Mouse (Mus musculus): ENCODE measurements around the gene Cuzd1. TPM values are rescaled to one million over a fixed set of nuclear protein-coding genes. Genes with fewer than 3 reads are reported as not detected.

The Cuzd1 gene
- polyA plus RNA-seq, 2 experiments: not detected

DNA sequence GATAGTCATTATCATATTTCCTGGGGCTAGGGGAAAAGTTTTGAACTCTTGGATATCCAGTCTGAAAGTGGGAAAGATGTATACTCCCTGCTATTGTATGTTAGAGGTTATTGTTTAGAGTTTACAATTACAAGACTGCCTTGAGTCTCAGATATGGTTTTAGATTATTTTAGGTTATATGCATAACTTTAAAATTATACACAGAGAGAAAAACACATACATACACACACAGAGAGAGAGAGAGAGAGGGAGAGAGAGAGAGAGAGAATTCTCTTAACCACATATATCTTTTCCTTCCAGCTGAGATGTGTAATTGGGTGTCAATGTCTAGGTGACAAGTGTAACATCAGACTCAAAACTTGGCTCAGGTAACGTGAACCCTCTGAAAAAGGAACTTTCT is 11.5 kb upstream of the Cuzd1 start, which contains the start of gene Fam24a:
Gene Fam24a, plus strand, starts transcription at position 301 of the 400 bp plus-strand sequence.
- Histone ChIP-seq H3K4me2 (ENCODE audit: low read depth) (no peak within 1 kb of the TSS), H3K27ac (no peak within 1 kb of the TSS), H3K36me3 (replicated peaks; ENCODE audit: control insufficient read depth, insufficient read depth, low read depth) (no peaks in the 10 kb centered on the region), H3K9me3 (ENCODE audit: control insufficient read depth, low read length) (no peaks in the 10 kb centered on the region), H3K9ac (replicated peaks) (no peak within 1 kb of the TSS), H3K4me3 (ENCODE audit: insufficient read depth in 1 of 2, low read depth in 2 of 2, low read length in 2 of 2) (no peak within 1 kb of the TSS), H3K4me1 (replicated peaks; ENCODE audit: control insufficient read depth in 2 of 2, insufficient read depth in 2 of 2, low read length in 1 of 2) (no peaks in the 10 kb centered on the region), H3K27me3 (ENCODE audit: control insufficient read depth, insufficient read depth, low read length) (no peaks in the 10 kb centered on the region)
- WGBS (ENCODE audit: insufficient replicate concordance): 46% methylated on average over 1 of the region's 1 CpGs
- DNase-seq (ENCODE audit: low read depth in 3 of 3, low spot score in 3 of 3) (no peak), ATAC-seq (ENCODE audit: insufficient read depth) (no peak)
- no peak for TF ChIP-seq CTCF (IDR thresholded peaks at IDR 0.05; ENCODE audit: low read depth)
- TF ChIP-seq EP300 (IDR thresholded peaks at IDR 0.05; ENCODE audit: low read depth): no peak

DNA sequence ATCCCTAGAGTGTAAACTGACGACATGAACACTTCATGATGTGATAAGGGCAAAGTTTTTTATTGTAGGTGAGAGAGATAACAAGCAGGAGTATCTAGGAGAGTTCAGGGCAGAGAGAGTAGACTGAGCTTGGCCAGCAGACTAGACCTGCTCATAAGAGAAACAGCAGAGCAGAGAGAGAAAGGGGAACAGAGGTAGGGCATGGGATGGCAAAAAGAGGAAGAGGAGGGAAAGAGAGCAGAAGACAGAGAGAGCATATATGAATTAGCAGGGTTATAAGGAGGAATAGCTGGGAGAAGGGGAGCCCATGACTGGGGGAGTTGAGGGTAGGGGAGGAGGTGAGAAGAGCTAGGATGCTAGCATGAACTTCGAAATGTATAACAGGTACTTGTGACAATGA is 9.6 kb upstream of the Cuzd1 start:
- 40% methylated on average over 2 of the region's 2 CpGs for WGBS (ENCODE audit: insufficient replicate concordance)
- H3K9ac ChIP-seq (replicated peaks): no peak overlapping the region
- no peak overlapping the region for H3K4me3 ChIP-seq (ENCODE audit: insufficient read depth in 1 of 2, low read depth in 2 of 2, low read length in 2 of 2)
- H3K27me3 ChIP-seq (ENCODE audit: control insufficient read depth, insufficient read depth, low read length): no peaks in the 10 kb centered on the region
- no peaks in the 10 kb centered on the region for H3K4me1 ChIP-seq (replicated peaks; ENCODE audit: control insufficient read depth in 2 of 2, insufficient read depth in 2 of 2, low read length in 1 of 2)
- no peaks in the 10 kb centered on the region for H3K36me3 ChIP-seq (replicated peaks; ENCODE audit: control insufficient read depth, insufficient read depth, low read depth)
- DNase-seq (ENCODE audit: low read depth in 3 of 3, low spot score in 3 of 3) (no peak), ATAC-seq (ENCODE audit: insufficient read depth) (no peak)
- no peaks in the 10 kb centered on the region for H3K9me3 ChIP-seq (ENCODE audit: control insufficient read depth, low read length)
- H3K27ac ChIP-seq: no peak overlapping the region
- no peak overlapping the region for H3K4me2 ChIP-seq (ENCODE audit: low read depth)
- TF ChIP-seq CTCF (IDR thresholded peaks at IDR 0.05; ENCODE audit: low read depth) (no peak), EP300 (IDR thresholded peaks at IDR 0.05; ENCODE audit: low read depth) (no peak)

DNA sequence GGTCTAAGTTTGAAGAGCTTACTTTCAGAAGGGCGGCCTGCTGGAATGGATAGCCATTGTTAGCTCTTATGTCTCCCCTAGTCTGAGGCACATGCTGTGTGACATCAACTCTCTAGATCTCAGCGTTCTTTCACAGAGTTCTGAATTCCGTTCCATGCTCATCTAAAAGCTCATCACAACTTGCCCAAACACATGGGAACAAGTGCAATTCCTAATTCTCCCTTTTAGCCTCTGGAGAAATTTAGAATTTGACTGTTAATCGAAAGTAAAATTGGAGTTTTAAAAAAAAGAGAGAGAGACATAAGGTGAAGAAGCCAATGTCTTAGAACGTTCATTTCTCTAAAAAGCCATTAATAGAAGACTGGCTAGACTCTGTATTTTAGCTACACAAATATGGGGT is 7.3 kb upstream of the Cuzd1 start, which contains the start of gene Fam24b:
Gene Fam24b, minus strand, starts transcription at position 101 of the 400 bp plus-strand sequence.
- Histone ChIP-seq H3K36me3 (replicated peaks; ENCODE audit: control insufficient read depth, insufficient read depth, low read depth) (no peaks in the 10 kb centered on the region), H3K27me3 (ENCODE audit: control insufficient read depth, insufficient read depth, low read length) (no peaks in the 10 kb centered on the region), H3K27ac (no peak within 1 kb of the TSS), H3K9ac (replicated peaks) (no peak within 1 kb of the TSS), H3K9me3 (ENCODE audit: control insufficient read depth, low read length) (no peaks in the 10 kb centered on the region), H3K4me2 (ENCODE audit: low read depth) (no peak within 1 kb of the TSS), H3K4me3 (ENCODE audit: insufficient read depth in 1 of 2, low read depth in 2 of 2, low read length in 2 of 2) (no peak within 1 kb of the TSS), H3K4me1 (replicated peaks; ENCODE audit: control insufficient read depth in 2 of 2, insufficient read depth in 2 of 2, low read length in 1 of 2) (no peaks in the 10 kb centered on the region)
- no peak for DNase-seq (ENCODE audit: low read depth in 3 of 3, low spot score in 3 of 3)
- TF ChIP-seq EP300 (IDR thresholded peaks at IDR 0.05; ENCODE audit: low read depth): no peak
- 66% methylated on average over 5 of the region's 5 CpGs for WGBS (ENCODE audit: insufficient replicate concordance)
- ATAC-seq (ENCODE audit: insufficient read depth): no peak

DNA sequence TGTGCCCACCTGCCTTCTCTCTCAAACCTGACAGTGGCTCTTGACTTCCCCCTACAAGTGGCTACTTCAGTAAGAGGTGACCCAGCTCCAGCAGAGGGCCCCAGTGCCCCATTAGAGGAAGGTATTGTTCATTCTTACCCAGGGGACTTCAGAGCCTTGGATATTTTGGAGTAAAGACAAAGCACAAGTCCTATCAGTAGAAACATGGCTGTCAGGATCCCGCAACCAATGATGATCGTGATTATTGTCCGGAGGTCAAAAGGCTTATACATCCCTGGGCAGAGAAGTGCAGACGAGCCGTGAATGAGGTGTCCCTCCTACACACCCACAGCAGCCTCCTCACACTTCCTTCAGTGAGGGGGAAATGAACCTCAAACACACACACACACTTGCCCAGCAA is 5.0 kb upstream of the Cuzd1 start:
- Histone ChIP-seq H3K9me3 (ENCODE audit: control insufficient read depth, low read length) (no peaks in the 10 kb centered on the region), H3K9ac (replicated peaks) (no peak overlapping the region), H3K4me1 (replicated peaks; ENCODE audit: control insufficient read depth in 2 of 2, insufficient read depth in 2 of 2, low read length in 1 of 2) (no peaks in the 10 kb centered on the region), H3K4me3 (ENCODE audit: insufficient read depth in 1 of 2, low read depth in 2 of 2, low read length in 2 of 2) (no peak overlapping the region), H3K27me3 (ENCODE audit: control insufficient read depth, insufficient read depth, low read length) (no peaks in the 10 kb centered on the region), H3K27ac (no peak overlapping the region), H3K4me2 (ENCODE audit: low read depth) (no peak overlapping the region), H3K36me3 (replicated peaks; ENCODE audit: control insufficient read depth, insufficient read depth, low read depth) (no peaks in the 10 kb centered on the region)
- no peak for ATAC-seq (ENCODE audit: insufficient read depth)
- TF ChIP-seq EP300 (IDR thresholded peaks at IDR 0.05; ENCODE audit: low read depth) (no peak), CTCF (IDR thresholded peaks at IDR 0.05; ENCODE audit: low read depth) (no peak)
- no peak for DNase-seq (ENCODE audit: low read depth in 3 of 3, low spot score in 3 of 3)
- 76% methylated on average over 5 of the region's 5 CpGs for WGBS (ENCODE audit: insufficient replicate concordance)

DNA sequence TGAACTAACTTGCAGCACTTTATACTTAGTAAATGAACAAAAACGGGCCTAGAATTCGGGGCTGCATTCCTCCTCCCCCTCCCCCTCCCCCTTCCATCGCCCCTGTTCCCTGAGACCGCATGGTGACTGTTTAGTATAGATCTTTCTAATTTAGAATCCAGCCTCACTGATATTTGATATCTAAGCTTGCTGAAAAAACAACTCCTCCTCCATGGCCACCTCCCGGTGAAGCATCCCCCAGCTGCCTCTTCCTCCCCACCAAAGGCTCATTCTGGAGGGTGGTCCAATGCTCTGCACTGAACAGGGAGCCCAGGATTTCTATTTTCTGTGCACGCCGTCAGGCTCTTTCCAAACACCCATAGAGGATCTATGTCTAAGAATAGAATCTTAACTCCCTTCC is 3.8 kb downstream of the Cuzd1 start:
- DNase-seq (ENCODE audit: low read depth in 3 of 3, low spot score in 3 of 3) (no peak), ATAC-seq (ENCODE audit: insufficient read depth) (no peak)
- Histone ChIP-seq H3K4me3 (ENCODE audit: insufficient read depth in 1 of 2, low read depth in 2 of 2, low read length in 2 of 2) (no peak overlapping the region), H3K27ac (no peak overlapping the region), H3K36me3 (replicated peaks; ENCODE audit: control insufficient read depth, insufficient read depth, low read depth) (no peaks in the 10 kb centered on the region), H3K9me3 (ENCODE audit: control insufficient read depth, low read length) (no peaks in the 10 kb centered on the region), H3K4me2 (ENCODE audit: low read depth) (no peak overlapping the region), H3K9ac (replicated peaks) (no peak overlapping the region), H3K4me1 (replicated peaks; ENCODE audit: control insufficient read depth in 2 of 2, insufficient read depth in 2 of 2, low read length in 1 of 2) (no peaks in the 10 kb centered on the region), H3K27me3 (ENCODE audit: control insufficient read depth, insufficient read depth, low read length) (no peaks in the 10 kb centered on the region)
- TF ChIP-seq EP300 (IDR thresholded peaks at IDR 0.05; ENCODE audit: low read depth) (no peak), CTCF (IDR thresholded peaks at IDR 0.05; ENCODE audit: low read depth) (no peak)
- WGBS (ENCODE audit: insufficient replicate concordance): 69% methylated on average over 5 of the region's 7 CpGs
